Mouse (Mus musculus) bone marrow, adult 2 months (tissue): ENCODE measurements around the gene Ugcg.

Source experiments
- CTCF ChIP-seq: fragments of 200-500 bp; IDR thresholded peaks from 2 replicates; pipeline ENCODE4 v1.5.1; 2011; ENCODE audit warnings: low read length, control low read depth; ENCODE audit not compliant: control insufficient read depth, insufficient read depth
- POLR2A ChIP-seq: fragments of 200-500 bp; IDR thresholded peaks from 2 replicates; pipeline ENCODE4 v1.6.1; 2011; ENCODE audit warnings: low read depth, mild to moderate bottlenecking, control low read depth, low read length, borderline replicate concordance; ENCODE audit not compliant: control insufficient read depth

- TF ChIP-seq CTCF (no peak), POLR2A (no peak)
Measured at GRCm38 (mm10) chr4:59223055-59223615, 34.1 kb downstream of the Ugcg start.
